Mouse (Mus musculus) neural tube, embryonic 11.5 days (tissue): ENCODE results near the gene Gimap3. TPM values are rescaled to one million over a fixed set of nuclear protein-coding genes. Genes with fewer than 3 reads are reported as not detected.

Experiments
- ATAC-seq: fragments of 200-750 bp; cut with Nextera tagmentation; 2 replicates; pipeline ENCODE4 v1.8.0; 2017; ENCODE audit warnings: moderate number of reproducible peaks, mild to moderate bottlenecking, moderate TSS enrichment, moderate library complexity; ENCODE audit not compliant: insufficient read depth, low FRiP score, low TSS enrichment
- DNase-seq: peaks from one replicate; pipeline ENCODE4 v3.0.0-alpha.2; 2015; ENCODE audit warnings: low spot score
- H3K27ac ChIP-seq: fragments of 300-500 bp; sonication (generic); 2 replicates; pipeline ENCODE4 v1.5.1; 2014; ENCODE audit warnings: low read depth, mild to moderate bottlenecking, low read length
- H3K27me3 ChIP-seq: fragments of 300-500 bp; sonication (generic); 2 replicates; pipeline ENCODE4 v1.6.1; 2014; ENCODE audit warnings: mild to moderate bottlenecking, low read length, mixed read lengths; ENCODE audit not compliant: control insufficient read depth, insufficient read depth
- H3K36me3 ChIP-seq: fragments of 300-500 bp; sonication (generic); 2 replicates; pipeline ENCODE4 v1.6.1; 2014; ENCODE audit warnings: mild to moderate bottlenecking, low read length, moderate library complexity, mixed read lengths; ENCODE audit not compliant: control insufficient read depth, insufficient read depth
- H3K4me1 ChIP-seq: fragments of 300-500 bp; sonication (generic); 2 replicates; pipeline ENCODE4 v1.6.1; 2014; ENCODE audit warnings: low read length, mixed read lengths; ENCODE audit not compliant: control insufficient read depth, insufficient read depth
- H3K4me2 ChIP-seq: fragments of 300-500 bp; sonication (generic); 2 replicates; pipeline ENCODE4 v1.6.1; 2014; ENCODE audit warnings: low read depth, mild to moderate bottlenecking, moderate library complexity
- H3K4me3 ChIP-seq: fragments of 300-500 bp; sonication (generic); 2 replicates; pipeline ENCODE4 v1.5.1; 2014; ENCODE audit warnings: low read depth, low read length
- H3K9ac ChIP-seq: fragments of 300-500 bp; sonication (generic); 2 replicates; pipeline ENCODE4 v1.6.1; 2014; ENCODE audit warnings: mild to moderate bottlenecking, low read length
- H3K9me3 ChIP-seq: fragments of 300-500 bp; sonication (generic); 2 replicates; pipeline ENCODE4 v1.6.1; 2016; ENCODE audit warnings: low read length; ENCODE audit not compliant: control insufficient read depth
- WGBS: fragments of 180-500 bp; shearing (Covaris S2); extraction: QIAGEN DNeasy Blood & Tissue Kit; methylation state at CpG from one replicate; pipeline ENCODE4 v1.1.7; 2014; 5-methylcytosine and 5-hydroxymethylcytosine counted together
- polyA plus RNA-seq: library from polyadenylated mRNA; unstranded; fragments of >200 nt; fragmentation: Nextera tagmentation; extraction: Ambion mirVana; gene quantifications from 2 replicates; pipeline ENCODE4 v1.2.1, GENCODE M21; 2014

Gene Gimap3
- polyA plus RNA-seq, 1 experiment from 2014 or later: not detected

DNA sequence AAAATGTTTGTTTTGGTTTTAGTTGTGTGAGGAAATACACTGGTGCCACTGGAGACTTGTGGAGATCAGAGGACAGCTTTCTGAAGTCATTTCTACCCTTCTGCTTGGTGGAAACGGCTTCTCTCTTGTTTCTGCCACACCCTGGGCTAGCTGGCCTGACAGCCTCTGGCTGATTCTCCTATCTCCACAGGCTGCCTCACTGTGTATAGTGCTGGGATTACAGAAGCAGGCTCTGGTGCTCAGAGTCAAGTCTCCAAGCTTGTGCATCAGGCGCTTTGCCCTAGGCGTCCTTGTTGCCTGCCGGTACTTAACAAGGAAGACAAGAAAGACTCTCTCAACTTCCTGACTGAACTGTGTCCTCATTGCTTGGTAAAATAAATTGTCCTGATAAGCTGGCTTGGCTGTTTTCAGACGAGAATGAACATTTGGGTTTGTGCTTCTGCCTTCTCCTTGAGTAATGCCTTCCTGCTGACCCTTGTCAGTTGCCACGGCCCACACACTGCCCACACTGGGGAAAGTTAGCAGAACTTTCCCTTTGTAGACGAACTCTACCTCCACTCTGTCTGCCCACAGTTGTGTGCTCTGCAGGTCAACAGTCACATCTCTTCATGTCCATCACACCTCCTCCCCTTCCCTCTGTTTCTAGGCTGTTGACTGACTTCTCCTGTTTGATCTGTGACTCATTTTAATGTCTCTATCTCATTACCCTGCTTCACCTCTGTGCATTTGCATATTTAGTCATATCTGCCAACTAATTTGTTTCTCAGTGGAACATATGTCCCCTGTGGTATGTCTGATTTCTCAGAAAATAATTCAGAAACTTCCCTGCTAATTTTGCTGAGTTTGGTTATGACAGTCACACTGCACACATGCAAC, 23.3 kb downstream of the Gimap3 start:
- Histone ChIP-seq H3K4me3 (no peak overlapping the region), H3K36me3 (no peaks in the 10 kb centered on the region), H3K4me2 (no peak overlapping the region), H3K27me3 (peaks cover 10% of the 10 kb centered on the region), H3K9me3 (no peaks in the 10 kb centered on the region), H3K27ac (no peak overlapping the region), H3K9ac (no peak overlapping the region), H3K4me1 (peaks cover 5% of the 10 kb centered on the region; the same call in 1 of the 2 replicates)
- DNase-seq (no peak), ATAC-seq (no peak)
- WGBS: 78% methylated on average over 7 of the region's 7 CpGs

DNA sequence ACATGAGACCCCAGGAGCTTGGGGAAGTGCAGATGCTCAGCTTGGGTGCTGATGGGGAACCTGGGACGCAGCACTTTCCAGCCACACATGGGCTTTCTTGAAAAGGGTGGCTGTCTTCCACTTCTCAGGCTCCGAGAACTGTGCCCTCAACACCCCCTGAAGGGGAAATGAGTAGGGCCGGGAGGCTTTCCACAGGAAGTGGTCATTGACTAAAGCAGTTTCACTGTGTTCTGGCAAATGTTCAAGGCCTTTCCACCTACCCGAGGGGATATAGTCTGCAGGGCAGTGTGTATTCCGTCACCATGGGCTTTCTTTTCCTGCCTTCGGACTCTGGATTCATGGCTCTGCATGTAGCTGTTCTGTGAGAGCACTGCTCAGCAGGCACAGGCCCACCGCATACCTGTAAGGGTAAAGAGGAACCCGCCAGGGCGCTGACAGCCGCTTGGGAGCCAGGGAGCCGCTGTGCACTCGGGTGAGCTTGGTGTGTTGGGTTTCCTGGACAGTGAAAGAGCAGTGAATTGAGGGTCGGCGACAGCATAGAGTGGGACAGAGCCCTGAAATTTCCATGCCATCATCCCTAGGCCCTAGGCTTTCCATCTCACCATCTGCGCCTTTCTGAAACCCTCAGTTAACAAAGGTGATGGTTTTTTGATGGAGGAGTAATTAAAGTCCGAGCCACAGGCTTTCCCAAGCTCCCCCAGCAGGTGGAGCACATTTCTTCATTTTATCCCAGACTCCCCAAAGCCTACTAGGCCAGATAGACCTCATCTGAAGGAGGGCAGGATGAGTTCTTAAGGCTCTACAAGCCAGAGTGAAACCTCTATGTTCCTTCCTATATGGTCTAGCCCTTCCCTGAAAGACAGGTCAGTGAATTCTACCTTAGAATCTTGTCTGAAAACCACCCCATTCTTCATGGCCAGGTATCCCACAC, 24.4 kb downstream of the Gimap3 start, which contains the start of gene Gimap5:
Gene Gimap5, plus strand, starts transcription at position 239 of the 931 bp plus-strand sequence.
- no peaks in the 10 kb centered on the region for H3K9me3 ChIP-seq
- no peak for ATAC-seq
- no peak within 1 kb of the TSS for H3K4me2 ChIP-seq
- no peak within 1 kb of the TSS for H3K27ac ChIP-seq
- 49% methylated on average over 16 of the region's 16 CpGs for WGBS
- no peak within 1 kb of the TSS for H3K9ac ChIP-seq
- DNase-seq: peak; percentile 47
- peaks cover 19% of the 10 kb centered on the region for H3K27me3 ChIP-seq
- H3K4me1 ChIP-seq: peaks cover 5% of the 10 kb centered on the region; the same call in 1 of the 2 replicates
- no peaks in the 10 kb centered on the region for H3K36me3 ChIP-seq
- H3K4me3 ChIP-seq: no peak within 1 kb of the TSS

DNA sequence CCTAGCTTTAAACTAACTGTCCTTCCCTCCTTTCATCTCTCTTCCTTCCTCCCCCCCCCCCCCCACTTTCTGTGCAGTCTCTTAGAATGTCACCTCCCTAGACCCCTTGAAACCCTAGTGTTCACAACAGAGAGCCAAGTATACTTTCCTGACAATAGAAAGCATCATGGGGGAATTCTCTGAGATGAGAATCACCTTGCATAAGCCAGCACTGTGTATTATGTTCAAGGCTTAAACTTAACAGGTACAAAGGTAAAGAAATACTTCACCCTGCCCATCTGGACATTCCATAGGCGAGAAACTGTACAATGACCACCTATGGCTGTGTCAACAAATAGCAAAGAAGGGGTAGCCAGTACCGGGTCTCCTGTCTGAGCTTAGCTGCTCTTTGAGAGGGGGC, 25.2 kb downstream of the Gimap3 start:
- Histone ChIP-seq H3K27me3 (peaks cover 19% of the 10 kb centered on the region), H3K36me3 (no peaks in the 10 kb centered on the region), H3K9ac (no peak overlapping the region), H3K27ac (no peak overlapping the region), H3K9me3 (no peaks in the 10 kb centered on the region), H3K4me1 (peaks cover 5% of the 10 kb centered on the region; the same call in 1 of the 2 replicates), H3K4me2 (no peak overlapping the region), H3K4me3 (no peak overlapping the region)
- DNase-seq (no peak), ATAC-seq (no peak)
- 75% methylated on average over 2 of the region's 2 CpGs for WGBS

DNA sequence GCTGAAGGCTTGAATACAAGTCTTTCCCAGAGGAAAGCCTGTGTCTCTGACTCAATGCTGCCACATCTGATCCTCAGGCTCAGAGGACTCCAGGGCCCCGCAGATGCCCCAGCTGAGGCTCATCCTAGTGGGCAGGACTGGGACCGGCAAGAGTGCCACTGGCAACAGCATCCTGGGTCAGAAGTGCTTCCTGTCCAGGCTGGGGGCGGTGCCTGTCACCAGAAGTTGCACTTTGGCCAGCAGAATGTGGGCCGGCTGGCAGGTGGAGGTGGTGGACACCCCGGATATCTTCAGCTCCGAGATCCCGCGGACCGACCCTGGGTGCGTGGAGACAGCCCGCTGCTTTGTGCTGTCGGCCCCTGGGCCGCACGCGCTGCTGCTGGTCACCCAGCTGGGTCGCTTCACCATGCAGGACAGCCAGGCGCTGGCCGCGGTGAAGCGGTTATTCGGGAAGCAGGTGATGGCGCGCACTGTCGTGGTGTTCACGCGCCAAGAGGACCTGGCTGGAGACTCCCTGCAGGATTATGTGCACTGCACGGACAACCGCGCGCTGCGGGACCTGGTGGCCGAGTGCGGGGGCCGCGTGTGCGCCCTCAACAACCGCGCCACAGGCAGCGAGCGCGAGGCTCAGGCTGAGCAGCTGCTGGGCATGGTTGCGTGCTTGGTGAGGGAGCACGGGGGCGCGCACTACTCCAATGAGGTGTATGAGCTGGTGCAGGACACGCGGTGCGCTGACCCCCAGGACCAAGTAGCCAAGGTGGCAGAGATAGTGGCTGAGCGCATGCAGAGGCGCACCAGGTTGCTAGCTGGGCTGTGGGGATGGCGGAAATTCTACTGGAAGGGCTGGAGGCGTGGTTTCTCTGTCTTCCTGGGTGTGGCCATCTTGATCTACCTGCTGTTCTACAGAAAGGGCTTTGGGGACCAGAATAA, 28.0 kb downstream of the Gimap3 start:
- no peak overlapping the region for H3K27ac ChIP-seq
- H3K4me2 ChIP-seq: peak overlapping the region; percentile 79
- H3K4me3 ChIP-seq: peak overlapping the region; percentile 40
- peak overlapping the region; percentile 28; the same call in 1 of the 2 replicates for H3K9ac ChIP-seq
- WGBS: 2% methylated on average over 52 of the region's 52 CpGs
- DNase-seq (peak; percentile 23), ATAC-seq (no peak)
- peaks cover 19% of the 10 kb centered on the region for H3K27me3 ChIP-seq
- no peaks in the 10 kb centered on the region for H3K36me3 ChIP-seq
- peaks cover 5% of the 10 kb centered on the region; the same call in 1 of the 2 replicates for H3K4me1 ChIP-seq
- H3K9me3 ChIP-seq: no peaks in the 10 kb centered on the region

- no peaks in the 10 kb centered on the region for H3K9me3 ChIP-seq
- H3K27ac ChIP-seq: no peak overlapping the region
- no peak for ATAC-seq
- no peaks in the 10 kb centered on the region for H3K36me3 ChIP-seq
- H3K27me3 ChIP-seq: peaks cover 19% of the 10 kb centered on the region
- no peak overlapping the region; the same call in 1 of the 2 replicates for H3K4me2 ChIP-seq
- DNase-seq: no peak
- H3K4me3 ChIP-seq: no peak overlapping the region
- H3K4me1 ChIP-seq: peaks cover 5% of the 10 kb centered on the region; the same call in 1 of the 2 replicates
- WGBS: 24% methylated on average over 9 of the region's 9 CpGs
- no peak overlapping the region for H3K9ac ChIP-seq
These were observed 28.9 kb downstream of the Gimap3 start for GRCm38 (mm10) chr6:48741711-48742206.

DNA sequence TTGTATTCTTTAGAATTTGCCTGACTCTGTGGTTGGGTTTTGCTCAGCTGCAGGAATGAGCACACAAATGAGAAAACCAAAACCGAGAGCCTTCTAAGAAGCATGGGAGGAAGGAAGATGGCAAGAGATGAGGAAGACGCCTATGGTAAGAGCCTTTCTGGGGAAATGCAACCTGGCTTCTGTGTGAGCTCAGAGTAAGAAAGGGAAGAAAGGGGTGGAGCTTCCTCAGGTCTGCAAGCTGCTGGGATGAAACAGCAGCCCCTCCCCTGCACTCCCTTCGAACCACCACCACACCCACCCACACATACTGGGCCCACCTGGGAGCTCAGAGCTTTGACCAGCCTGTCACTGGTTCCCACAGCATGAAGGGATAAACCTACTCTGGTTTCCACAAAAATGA, 29.4 kb downstream of the Gimap3 start:
- Histone ChIP-seq H3K27ac (no peak overlapping the region), H3K4me2 (no peak overlapping the region), H3K4me3 (no peak overlapping the region), H3K27me3 (peaks cover 19% of the 10 kb centered on the region), H3K9me3 (no peaks in the 10 kb centered on the region), H3K4me1 (peaks cover 5% of the 10 kb centered on the region; the same call in 1 of the 2 replicates), H3K36me3 (no peaks in the 10 kb centered on the region), H3K9ac (no peak overlapping the region)
- no peak for DNase-seq
- ATAC-seq: no peak
- 37% methylated on average over 3 of the region's 3 CpGs for WGBS

DNA sequence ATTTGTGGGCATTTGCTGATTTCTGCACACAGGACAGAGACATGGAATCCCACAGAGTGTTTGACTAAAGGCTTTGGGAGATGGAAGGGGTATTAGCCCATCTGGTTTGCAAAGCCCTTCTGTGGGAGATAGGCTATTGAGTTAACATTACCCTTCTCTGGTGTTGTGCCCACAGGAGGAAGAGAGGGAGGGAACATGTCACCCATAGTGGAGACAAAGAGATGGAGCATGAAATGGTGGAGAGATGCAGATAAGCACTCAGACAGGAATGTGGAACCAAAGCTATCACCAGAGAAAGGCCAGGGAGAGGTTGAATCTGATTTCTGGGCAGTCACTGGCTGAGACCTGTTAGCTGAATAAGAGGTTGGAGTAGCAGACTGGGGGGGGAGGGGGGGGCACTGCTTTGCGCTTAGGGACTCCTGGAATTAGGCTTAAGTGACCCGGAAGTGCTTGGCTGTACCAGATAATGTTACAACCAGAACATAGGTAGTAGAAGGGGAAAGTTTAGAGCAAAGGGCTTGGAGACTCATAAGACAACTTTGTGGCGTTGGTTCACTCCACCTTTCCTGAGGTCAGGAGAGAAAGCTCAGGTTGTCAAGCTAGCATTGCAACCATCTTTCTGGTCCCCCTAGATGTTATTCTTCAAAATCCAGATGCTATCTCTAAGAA, 30.0 kb downstream of the Gimap3 start:
- Histone ChIP-seq H3K27ac (no peak overlapping the region), H3K9me3 (no peaks in the 10 kb centered on the region), H3K27me3 (peaks cover 19% of the 10 kb centered on the region), H3K36me3 (no peaks in the 10 kb centered on the region), H3K4me1 (peaks cover 5% of the 10 kb centered on the region; the same call in 1 of the 2 replicates), H3K4me3 (no peak overlapping the region), H3K4me2 (no peak overlapping the region), H3K9ac (no peak overlapping the region)
- ATAC-seq (no peak), DNase-seq (no peak)
- 84% methylated on average over 3 of the region's 3 CpGs for WGBS
